Mouse (Mus musculus): ENCODE data around the gene Sprr2j-ps. TPM values are rescaled to one million over a fixed set of nuclear protein-coding genes. Genes with fewer than 3 reads are reported as not detected.

Sprr2j-ps gene
- polyA plus RNA-seq, 1 experiment from 2014 or later: not detected

- Histone ChIP-seq H3K27me3 (replicated peaks; ENCODE audit: insufficient read depth, low read length) (no peaks in the 10 kb centered on the region), H3K9ac (replicated peaks; ENCODE audit: low read depth) (no peak within 1 kb of the TSS), H3K27ac (ENCODE audit: low read length) (no peak within 1 kb of the TSS), H3K4me3 (ENCODE audit: low read depth, low read length) (no peak within 1 kb of the TSS), H3K36me3 (ENCODE audit: insufficient read depth, low read length) (no peaks in the 10 kb centered on the region), H3K4me1 (ENCODE audit: insufficient read depth, low read depth, low read length) (no peaks in the 10 kb centered on the region), H3K4me2 (replicated peaks; ENCODE audit: low read depth, low read length) (no peak within 1 kb of the TSS), H3K9me3 (ENCODE audit: low read length) (no peaks in the 10 kb centered on the region)
- no peak for TF ChIP-seq CTCF (IDR thresholded peaks at IDR 0.05)
- TF ChIP-seq EP300 (IDR thresholded peaks at IDR 0.05): no peak
- ATAC-seq (no peak), DNase-seq (ENCODE audit: low spot score) (no peak)
- 91% methylated on average over 3 of the region's 3 CpGs for WGBS
Measured at GRCm38 (mm10) chr3:92438689-92439088, 20.8 kb downstream of the Sprr2j-ps start, which contains the start of gene Sprr1b. Gene Sprr1b (minus strand): TSS chr3:92438789.

GRCm38 (mm10) chr3:92440177-92440576 lies 22.3 kb downstream of the Sprr2j-ps start:
- WGBS: 84% methylated on average over 3 of the region's 3 CpGs
- Histone ChIP-seq H3K4me3 (ENCODE audit: low read depth, low read length) (no peak overlapping the region), H3K36me3 (ENCODE audit: insufficient read depth, low read length) (no peaks in the 10 kb centered on the region), H3K27ac (ENCODE audit: low read length) (no peak overlapping the region), H3K27me3 (replicated peaks; ENCODE audit: insufficient read depth, low read length) (no peaks in the 10 kb centered on the region), H3K4me1 (ENCODE audit: insufficient read depth, low read depth, low read length) (no peaks in the 10 kb centered on the region), H3K4me2 (replicated peaks; ENCODE audit: low read depth, low read length) (no peak overlapping the region), H3K9ac (replicated peaks; ENCODE audit: low read depth) (no peak overlapping the region), H3K9me3 (ENCODE audit: low read length) (no peaks in the 10 kb centered on the region)
- no peak for TF ChIP-seq CTCF (IDR thresholded peaks at IDR 0.05)
- no peak for TF ChIP-seq EP300 (IDR thresholded peaks at IDR 0.05)
- DNase-seq (ENCODE audit: low spot score) (no peak), ATAC-seq (no peak)

- Histone ChIP-seq H3K4me2 (replicated peaks; ENCODE audit: low read depth, low read length) (no peak overlapping the region), H3K27ac (ENCODE audit: low read length) (no peak overlapping the region), H3K4me3 (ENCODE audit: low read depth, low read length) (no peak overlapping the region), H3K4me1 (ENCODE audit: insufficient read depth, low read depth, low read length) (no peaks in the 10 kb centered on the region), H3K27me3 (replicated peaks; ENCODE audit: insufficient read depth, low read length) (no peaks in the 10 kb centered on the region), H3K9ac (replicated peaks; ENCODE audit: low read depth) (no peak overlapping the region), H3K36me3 (ENCODE audit: insufficient read depth, low read length) (no peaks in the 10 kb centered on the region), H3K9me3 (ENCODE audit: low read length) (no peaks in the 10 kb centered on the region)
- peak; percentile 59 for DNase-seq (ENCODE audit: low spot score)
- WGBS: 55% methylated on average over 5 of the region's 5 CpGs
- ATAC-seq: peak; percentile 67
- peak; percentile 66; the same call in 1 of the 2 replicates for TF ChIP-seq EP300 (IDR thresholded peaks at IDR 0.05)
- no peak for TF ChIP-seq CTCF (IDR thresholded peaks at IDR 0.05)
Measured at GRCm38 (mm10) chr3:92455151-92455550, 37.3 kb downstream of the Sprr2j-ps start.

GRCm38 (mm10) chr3:92458620-92459019 lies 40.7 kb downstream of the Sprr2j-ps start, which contains the start of gene Sprr3:
Gene Sprr3 (minus strand): TSS chr3:92458720.
- TF ChIP-seq CTCF (IDR thresholded peaks at IDR 0.05) (no peak), EP300 (IDR thresholded peaks at IDR 0.05) (no peak)
- DNase-seq (ENCODE audit: low spot score): no peak
- Histone ChIP-seq H3K36me3 (ENCODE audit: insufficient read depth, low read length) (no peaks in the 10 kb centered on the region), H3K4me1 (ENCODE audit: insufficient read depth, low read depth, low read length) (no peaks in the 10 kb centered on the region), H3K27ac (ENCODE audit: low read length) (no peak within 1 kb of the TSS), H3K4me3 (ENCODE audit: low read depth, low read length) (no peak within 1 kb of the TSS), H3K9ac (replicated peaks; ENCODE audit: low read depth) (no peak within 1 kb of the TSS), H3K9me3 (ENCODE audit: low read length) (no peaks in the 10 kb centered on the region), H3K4me2 (replicated peaks; ENCODE audit: low read depth, low read length) (no peak within 1 kb of the TSS), H3K27me3 (replicated peaks; ENCODE audit: insufficient read depth, low read length) (no peaks in the 10 kb centered on the region)
- 55% methylated on average over 2 of the region's 2 CpGs for WGBS
- ATAC-seq: no peak

GRCm38 (mm10) chr3:92466576-92466975 lies 48.7 kb downstream of the Sprr2j-ps start:
- TF ChIP-seq CTCF (IDR thresholded peaks at IDR 0.05) (no peak), EP300 (IDR thresholded peaks at IDR 0.05) (no peak)
- ATAC-seq (no peak), DNase-seq (ENCODE audit: low spot score) (no peak)
- WGBS: 56% methylated on average over 1 of the region's 1 CpGs
- Histone ChIP-seq H3K4me3 (ENCODE audit: low read depth, low read length) (no peak overlapping the region), H3K27ac (ENCODE audit: low read length) (no peak overlapping the region), H3K36me3 (ENCODE audit: insufficient read depth, low read length) (no peaks in the 10 kb centered on the region), H3K9me3 (ENCODE audit: low read length) (no peaks in the 10 kb centered on the region), H3K9ac (replicated peaks; ENCODE audit: low read depth) (no peak overlapping the region), H3K4me1 (ENCODE audit: insufficient read depth, low read depth, low read length) (no peaks in the 10 kb centered on the region), H3K4me2 (replicated peaks; ENCODE audit: low read depth, low read length) (no peak overlapping the region), H3K27me3 (replicated peaks; ENCODE audit: insufficient read depth, low read length) (no peaks in the 10 kb centered on the region)

- Histone ChIP-seq H3K9ac (replicated peaks; ENCODE audit: low read depth) (no peak overlapping the region), H3K36me3 (ENCODE audit: insufficient read depth, low read length) (no peaks in the 10 kb centered on the region), H3K4me2 (replicated peaks; ENCODE audit: low read depth, low read length) (no peak overlapping the region), H3K4me1 (ENCODE audit: insufficient read depth, low read depth, low read length) (no peaks in the 10 kb centered on the region), H3K9me3 (ENCODE audit: low read length) (no peaks in the 10 kb centered on the region), H3K27ac (ENCODE audit: low read length) (no peak overlapping the region), H3K4me3 (ENCODE audit: low read depth, low read length) (no peak overlapping the region), H3K27me3 (replicated peaks; ENCODE audit: insufficient read depth, low read length) (no peaks in the 10 kb centered on the region)
- no peak for TF ChIP-seq EP300 (IDR thresholded peaks at IDR 0.05)
- TF ChIP-seq CTCF (IDR thresholded peaks at IDR 0.05): no peak
- no peak for DNase-seq (ENCODE audit: low spot score)
- no peak for ATAC-seq
Measured at GRCm38 (mm10) chr3:92467424-92467823, 49.5 kb downstream of the Sprr2j-ps start.

Other genes with a start within 250 kb of the Sprr2j-ps start
- gene Sprr2a1, start 202.3 kb upstream of the Sprr2j-ps start, polyA plus RNA-seq (2015; fragmentation: Nextera tagmentation; extraction: Ambion mirVana): 0.05 and 0.06 TPM in 2 replicates
- gene Sprr2a2, start 202.2 kb upstream of the Sprr2j-ps start, polyA plus RNA-seq (2015; fragmentation: Nextera tagmentation; extraction: Ambion mirVana): 0.41 TPM in 1 of 2 replicates, not detected in the other
- gene Sprr2a3, start 132.7 kb upstream of the Sprr2j-ps start, polyA plus RNA-seq (2015; fragmentation: Nextera tagmentation; extraction: Ambion mirVana): not detected in 2 replicates
- not detected in 2 replicates for gene Sprr2b, start 101.5 kb upstream of the Sprr2j-ps start, polyA plus RNA-seq (2015; fragmentation: Nextera tagmentation; extraction: Ambion mirVana)
- not detected in 2 replicates for gene Sprr2d, start 78.9 kb upstream of the Sprr2j-ps start, polyA plus RNA-seq (2015; fragmentation: Nextera tagmentation; extraction: Ambion mirVana)
- gene Sprr2e, start 65.9 kb upstream of the Sprr2j-ps start, polyA plus RNA-seq (2015; fragmentation: Nextera tagmentation; extraction: Ambion mirVana): not detected in 2 replicates
- gene Sprr2f, start 52.9 kb upstream of the Sprr2j-ps start, polyA plus RNA-seq (2015; fragmentation: Nextera tagmentation; extraction: Ambion mirVana): not detected in 2 replicates
- not detected in 2 replicates for gene Sprr2h, start 32.4 kb upstream of the Sprr2j-ps start, polyA plus RNA-seq (2015; fragmentation: Nextera tagmentation; extraction: Ambion mirVana)
- gene Sprr2i, start 10.1 kb upstream of the Sprr2j-ps start, polyA plus RNA-seq (2015; fragmentation: Nextera tagmentation; extraction: Ambion mirVana): not detected in 2 replicates
- gene Gm9774, start 11.3 kb downstream of the Sprr2j-ps start, polyA plus RNA-seq (2015; fragmentation: Nextera tagmentation; extraction: Ambion mirVana): 7.4 TPM in 2 replicates
- not detected in 2 replicates for gene Sprr2k, start 14.5 kb downstream of the Sprr2j-ps start, polyA plus RNA-seq (2015; fragmentation: Nextera tagmentation; extraction: Ambion mirVana)
- not detected in 2 replicates for gene Sprr1b, start 20.7 kb downstream of the Sprr2j-ps start, polyA plus RNA-seq (2015; fragmentation: Nextera tagmentation; extraction: Ambion mirVana)
- gene Sprr3, start 40.6 kb downstream of the Sprr2j-ps start, polyA plus RNA-seq (2015; fragmentation: Nextera tagmentation; extraction: Ambion mirVana): not detected in 2 replicates
- gene Sprr1a, start 67.8 kb downstream of the Sprr2j-ps start, polyA plus RNA-seq (2015; fragmentation: Nextera tagmentation; extraction: Ambion mirVana): 2.0 and 2.7 TPM in 2 replicates
- gene Sprr4, start 82.4 kb downstream of the Sprr2j-ps start, polyA plus RNA-seq (2015; fragmentation: Nextera tagmentation; extraction: Ambion mirVana): not detected in 2 replicates
- not detected in 2 replicates for gene 2310046K23Rik, start 116.4 kb downstream of the Sprr2j-ps start, polyA plus RNA-seq (2015; fragmentation: Nextera tagmentation; extraction: Ambion mirVana)
- gene Ivl, start 155.7 kb downstream of the Sprr2j-ps start, polyA plus RNA-seq (2015; fragmentation: Nextera tagmentation; extraction: Ambion mirVana): 2.2 and 3.4 TPM in 2 replicates
- not detected in 2 replicates for gene Smcp, start 170.9 kb downstream of the Sprr2j-ps start, polyA plus RNA-seq (2015; fragmentation: Nextera tagmentation; extraction: Ambion mirVana)
- not detected in 2 replicates for gene 2210017I01Rik, start 189.4 kb downstream of the Sprr2j-ps start, polyA plus RNA-seq (2015; fragmentation: Nextera tagmentation; extraction: Ambion mirVana)
- gene Lce6a, start 203.6 kb downstream of the Sprr2j-ps start, polyA plus RNA-seq (2015; fragmentation: Nextera tagmentation; extraction: Ambion mirVana): not detected in 2 replicates
- gene Lce1a1, start 230.2 kb downstream of the Sprr2j-ps start, polyA plus RNA-seq (2015; fragmentation: Nextera tagmentation; extraction: Ambion mirVana): 0.27 TPM in 1 of 2 replicates, not detected in the other
- not detected in 2 replicates for gene Lce1b, start 238.8 kb downstream of the Sprr2j-ps start, polyA plus RNA-seq (2015; fragmentation: Nextera tagmentation; extraction: Ambion mirVana)